In genomic region chr17:65527529-65527928, GRCm38 (mm10) we compare ENCODE assay signal across 21 mouse cellular contexts. TPM values are rescaled to one million over a fixed set of nuclear protein-coding genes. Genes with fewer than 3 reads are reported as not detected.
DNase-seq lines count a peak whose midpoint lies in the region; ATAC-seq lines count a peak whose summit lies in the region.
"Had no signal": no experiment of that assay in that cellular context is flagged by ENCODE, and none has a peak within 500 bp of the region (broad histone marks: within the 10 kb centered on the region; RNA-seq: fewer than 3 reads in every experiment).

No protein-coding gene starts in this region.

- H3K4me3 ChIP-seq in embryonic facial prominence, embryonic 14.5 days (ENCODE audit: low read depth, low read length), result no peak overlapping the region
- no peak overlapping the region for H3K4me3 ChIP-seq in embryonic facial prominence, embryonic 10.5 days
- no peak overlapping the region for H3K4me3 ChIP-seq in heart, embryonic 14.5 days (ENCODE audit: control insufficient read depth in 1 of 2, insufficient read depth in 1 of 2, low read depth in 1 of 2, low read length in 2 of 2)
- H3K4me3 ChIP-seq in intestine, embryonic 15.5 days (replicated peaks), result no peak overlapping the region
- H3K4me3 ChIP-seq: hindbrain, embryonic 10.5 days; limb, embryonic 10.5 days; liver, embryonic 12.5 days; lung, embryonic 15.5 days; midbrain, embryonic 13.5 days had no signal

- no peak overlapping the region for H3K9ac ChIP-seq in embryonic facial prominence, embryonic 14.5 days (ENCODE audit: low read depth, low read length)
- no peak overlapping the region for H3K9ac ChIP-seq in heart, embryonic 14.5 days (ENCODE audit: low read length)
- no peak overlapping the region for H3K9ac ChIP-seq in intestine, embryonic 15.5 days
- H3K9ac ChIP-seq: liver, embryonic 12.5 days; lung, embryonic 15.5 days; midbrain, embryonic 13.5 days had no signal

- no peak for ATAC-seq in embryonic facial prominence, embryonic 14.5 days (ENCODE audit: low read depth)
- ATAC-seq in heart, embryonic 14.5 days (ENCODE audit: insufficient number of reproducible peaks, insufficient read depth, low FRiP score, low read depth), result 0 out of 2 replicates have a peak, but pooled peaks have one; percentile 39
- no peak for ATAC-seq in intestine, embryonic 15.5 days
- ATAC-seq: CD4-positive, CD25-positive, alpha-beta regulatory T cell, adult 4 months; liver, embryonic 12.5 days; midbrain, embryonic 13.5 days had no signal

- no peaks in the 10 kb centered on the region for H3K27me3 ChIP-seq in embryonic facial prominence, embryonic 14.5 days (replicated peaks; ENCODE audit: control insufficient read depth, insufficient read depth, low read length)
- H3K27me3 ChIP-seq in embryonic facial prominence, embryonic 10.5 days (replicated peaks; ENCODE audit: low read depth, poor library complexity, severe bottlenecking), result no peaks in the 10 kb centered on the region
- H3K27me3 ChIP-seq in heart, embryonic 14.5 days (ENCODE audit: control insufficient read depth, insufficient read depth, low read length), result no peaks in the 10 kb centered on the region
- H3K27me3 ChIP-seq in intestine, embryonic 15.5 days (replicated peaks), result no peaks in the 10 kb centered on the region
- H3K27me3 ChIP-seq: liver, embryonic 12.5 days; lung, embryonic 15.5 days; midbrain, embryonic 13.5 days had no signal

- WGBS in embryonic facial prominence, embryonic 14.5 days, result 61% methylated on average over 5 of the region's 5 CpGs
- WGBS in embryonic facial prominence, embryonic 10.5 days, result 70% methylated on average over 5 of the region's 5 CpGs
- 33% methylated on average over 5 of the region's 5 CpGs for WGBS in heart, embryonic 14.5 days
- 81% methylated on average over 5 of the region's 5 CpGs for WGBS in intestine, embryonic 15.5 days

- H3K27ac ChIP-seq in embryonic facial prominence, embryonic 14.5 days (replicated peaks; ENCODE audit: low read depth, low read length), result no peak overlapping the region
- H3K27ac ChIP-seq in embryonic facial prominence, embryonic 10.5 days (replicated peaks), result no peak overlapping the region
- peak overlapping the region; percentile 57 to 62 for H3K27ac ChIP-seq in heart, embryonic 14.5 days (replicated peaks in 1 of 2; ENCODE audit: control insufficient read depth in 1 of 2, insufficient read depth in 1 of 2, low read depth in 2 of 2, low read length in 2 of 2)
- no peak overlapping the region for H3K27ac ChIP-seq in intestine, embryonic 15.5 days
- H3K27ac ChIP-seq: hindbrain, embryonic 10.5 days; limb, embryonic 10.5 days; liver, embryonic 12.5 days; lung, embryonic 15.5 days; midbrain, embryonic 13.5 days had no signal

- H3K4me1 ChIP-seq in embryonic facial prominence, embryonic 14.5 days (ENCODE audit: control insufficient read depth, insufficient read depth, low read length), result no peaks in the 10 kb centered on the region
- H3K4me1 ChIP-seq in embryonic facial prominence, embryonic 10.5 days, result no peaks in the 10 kb centered on the region
- peaks cover 3 to 8% of the 10 kb centered on the region in 2 experiments; a peak in 3 of 4 replicates for H3K4me1 ChIP-seq in heart, embryonic 14.5 days (ENCODE audit: control insufficient read depth in 2 of 2, insufficient read depth in 2 of 2, low read length in 2 of 2)
- H3K4me1 ChIP-seq in intestine, embryonic 15.5 days (replicated peaks), result no peaks in the 10 kb centered on the region
- H3K4me1 ChIP-seq: hindbrain, embryonic 10.5 days; limb, embryonic 10.5 days; liver, embryonic 12.5 days; lung, embryonic 15.5 days; midbrain, embryonic 13.5 days had no signal

- peak; percentile 12 for DNase-seq in embryonic facial prominence, embryonic 14.5 days (ENCODE audit: low spot score)
- DNase-seq in embryonic facial prominence, embryonic 10.5 days (ENCODE audit: low spot score), result no peak
- DNase-seq in retina, postnatal 1 day, result peak; percentile 22
- no peak for DNase-seq in retina, embryonic 14.5 days (ENCODE audit: low spot score)
- DNase-seq in skeletal muscle tissue, adult 2 months (ENCODE audit: low read depth, low spot score), result peak; percentile 46
- DNase-seq in cerebellum, postnatal 36 days, result no peak
- DNase-seq: adrenal gland, adult 8-10 months; cerebellum, adult 18-20 months; kidney, adult 9 months; kidney, postnatal 4 days; layer of hippocampus, postnatal 36 days; right cerebral cortex, adult 18-20 months had no signal

- no peak overlapping the region for H3K4me2 ChIP-seq in embryonic facial prominence, embryonic 14.5 days (ENCODE audit: low read depth, low read length)
- peak overlapping the region; percentile 21; the same call in 1 of the 2 replicates for H3K4me2 ChIP-seq in heart, embryonic 14.5 days (ENCODE audit: low read length)
- no peak overlapping the region for H3K4me2 ChIP-seq in intestine, embryonic 15.5 days (replicated peaks)
- H3K4me2 ChIP-seq: liver, embryonic 12.5 days; lung, embryonic 15.5 days; midbrain, embryonic 13.5 days had no signal

- H3K9me3 ChIP-seq in embryonic facial prominence, embryonic 14.5 days (ENCODE audit: control insufficient read depth, low read length), result no peaks in the 10 kb centered on the region
- H3K9me3 ChIP-seq in embryonic facial prominence, embryonic 10.5 days, result no peaks in the 10 kb centered on the region
- no peaks in the 10 kb centered on the region for H3K9me3 ChIP-seq in heart, embryonic 14.5 days (ENCODE audit: control insufficient read depth, low read length)
- no peaks in the 10 kb centered on the region for H3K9me3 ChIP-seq in intestine, embryonic 15.5 days
- H3K9me3 ChIP-seq: hindbrain, embryonic 10.5 days; limb, embryonic 10.5 days; liver, embryonic 12.5 days; lung, embryonic 15.5 days; midbrain, embryonic 13.5 days had no signal

- no peaks in the 10 kb centered on the region for H3K36me3 ChIP-seq in embryonic facial prominence, embryonic 14.5 days (ENCODE audit: control insufficient read depth, insufficient read depth, low read length)
- no peaks in the 10 kb centered on the region for H3K36me3 ChIP-seq in embryonic facial prominence, embryonic 10.5 days (replicated peaks)
- no peaks in the 10 kb centered on the region for H3K36me3 ChIP-seq in heart, embryonic 14.5 days (ENCODE audit: control insufficient read depth, insufficient read depth, low read length)
- H3K36me3 ChIP-seq in intestine, embryonic 15.5 days, result no peaks in the 10 kb centered on the region
- H3K36me3 ChIP-seq: hindbrain, embryonic 10.5 days; limb, embryonic 10.5 days; liver, embryonic 12.5 days; lung, embryonic 15.5 days; midbrain, embryonic 13.5 days had no signal

RNA-seq across cellular contexts. Expression of gene Tmem232, which starts 13.1 kb away (rescaled TPM):
- 0.31 and 1.0 TPM in 2 replicates for polyA plus RNA-seq in embryonic facial prominence, embryonic 14.5 days (2014; fragmentation: Nextera tagmentation; extraction: Ambion mirVana)
- not detected in 2 replicates for polyA plus RNA-seq in embryonic facial prominence, embryonic 10.5 days (2016; fragmentation: Nextera tagmentation; extraction: Ambion mirVana)
- 0.14 TPM in 1 of 2 replicates, not detected in the other for polyA plus RNA-seq in heart, embryonic 14.5 days (2014; fragmentation: Nextera tagmentation; extraction: Ambion mirVana)
- not detected in 2 replicates for polyA plus RNA-seq in intestine, embryonic 15.5 days (2015; fragmentation: Nextera tagmentation; extraction: Ambion mirVana)
- polyA plus RNA-seq: CD4-positive, CD25-positive, alpha-beta regulatory T cell, adult 4 months; forebrain, embryonic 11.5 days; liver, embryonic 12.5 days had no signal

Comparison
In these comparisons a context has a peak if more than half of its experiments do, and no peak if none do; other contexts are left out.
1. DNase-seq: peak in embryonic facial prominence, embryonic 14.5 days (single experiment), retina, postnatal 1 day (single experiment) and skeletal muscle tissue, adult 2 months (single experiment); none in embryonic facial prominence, embryonic 10.5 days (single experiment), retina, embryonic 14.5 days (single experiment) and cerebellum, postnatal 36 days (0 of 2).
2. H3K27ac ChIP-seq: peak in heart, embryonic 14.5 days (2 of 2); none in embryonic facial prominence, embryonic 14.5 days (single experiment), embryonic facial prominence, embryonic 10.5 days (single experiment) and intestine, embryonic 15.5 days (single experiment).